Mouse (Mus musculus) limb, embryonic 14.5 days (tissue): ENCODE data around the gene Olfr13. TPM values are rescaled to one million over a fixed set of nuclear protein-coding genes. Genes with fewer than 3 reads are reported as not detected.
"Not testable (repeated sequence)": the region's sequence is repeated elsewhere in the genome, so short reads cannot be mapped to it uniquely, and the experiment has no call there.

Experiments
- ATAC-seq: fragments of 200-750 bp; cut with Nextera tagmentation; 2 replicates; pipeline ENCODE4 v1.8.0; 2017; ENCODE audit warnings: low read depth, moderate number of reproducible peaks, moderate TSS enrichment; ENCODE audit not compliant: low FRiP score
- DNase-seq: peaks from one replicate; pipeline ENCODE4 v3.0.0-alpha.2; 2015; ENCODE audit warnings: low spot score
- H3K27ac ChIP-seq: fragments of 300-500 bp; sonication (generic); replicated peaks from 2 replicates; pipeline ENCODE4 v1.5.1; 2014; ENCODE audit warnings: low read depth, mild to moderate bottlenecking, low read length, moderate library complexity, mixed read lengths
- H3K27me3 ChIP-seq: fragments of 300-500 bp; sonication (generic); 2 replicates; pipeline ENCODE4 v1.6.1; 2014; ENCODE audit warnings: low read length, mixed read lengths; ENCODE audit not compliant: control insufficient read depth, insufficient read depth
- H3K36me3 ChIP-seq: fragments of 300-500 bp; sonication (generic); 2 replicates; pipeline ENCODE4 v1.6.1; 2014; ENCODE audit warnings: mild to moderate bottlenecking, low read length, moderate library complexity, mixed read lengths; ENCODE audit not compliant: control insufficient read depth, insufficient read depth
- H3K4me1 ChIP-seq: fragments of 300-500 bp; sonication (generic); 2 replicates; pipeline ENCODE4 v1.6.1; 2014; ENCODE audit warnings: antibody characterized with exemption, low read length, mixed read lengths; ENCODE audit not compliant: control insufficient read depth, insufficient read depth
- H3K4me2 ChIP-seq: fragments of 300-500 bp; sonication (generic); replicated peaks from 2 replicates; pipeline ENCODE4 v1.6.1; 2014; ENCODE audit warnings: low read depth, mild to moderate bottlenecking, low read length, moderate library complexity; ENCODE audit not compliant: severe bottlenecking
- H3K4me3 ChIP-seq: fragments of 300-500 bp; sonication (generic); replicated peaks from 2 replicates; pipeline ENCODE4 v1.5.1; 2014; ENCODE audit warnings: low read length
- H3K9ac ChIP-seq: fragments of 300-500 bp; sonication (generic); 2 replicates; pipeline ENCODE4 v1.6.1; 2014; ENCODE audit warnings: mild to moderate bottlenecking, low read depth, low read length, moderate library complexity; ENCODE audit not compliant: severe bottlenecking
- H3K9me3 ChIP-seq: fragments of 300-500 bp; sonication (generic); 2 replicates; pipeline ENCODE4 v1.6.1; 2016; ENCODE audit warnings: low read length; ENCODE audit not compliant: control insufficient read depth
- POLR2A ChIP-seq: fragments of 200-500 bp; IDR thresholded peaks from 2 replicates; pipeline ENCODE4 v1.8.0; 2012; ENCODE audit warnings: inconsistent platforms, mild to moderate bottlenecking, moderate library complexity, borderline replicate concordance; ENCODE audit not compliant: insufficient read depth, insufficient read length; ENCODE audit errors: extremely low read depth
- WGBS: fragments of 180-500 bp; shearing (Covaris S2); extraction: QIAGEN DNeasy Blood & Tissue Kit; methylation state at CpG from one replicate; pipeline ENCODE4 v1.1.7; 2014; 5-methylcytosine and 5-hydroxymethylcytosine counted together
- polyA plus RNA-seq, 2 experiments: library from polyadenylated mRNA; depleted of rRNA in 1 of 2; stranded (reverse) in 1 of 2; unstranded in 1 of 2; fragments of >200 nt; fragmentation: Nextera tagmentation in 1 of 2; extraction: Ambion mirVana in 1 of 2; gene quantifications; 2 replicates each; pipeline versions ENCODE4 v1.2.1 to v1.2.3; 2012 to 2014

The Olfr13 gene
- polyA plus RNA-seq, 2 experiments, result not detected

GRCm38 (mm10) chr6:43205355-43205754 lies 33.4 kb downstream of the Olfr13 start:
- Histone ChIP-seq H3K9ac (no peak overlapping the region), H3K4me3 (no peak overlapping the region), H3K27ac (no peak overlapping the region), H3K36me3 (no peaks in the 10 kb centered on the region), H3K4me2 (no peak overlapping the region), H3K9me3 (no peaks in the 10 kb centered on the region), H3K4me1 (no peaks in the 10 kb centered on the region), H3K27me3 (no peaks in the 10 kb centered on the region)
- TF ChIP-seq POLR2A, result no peak
- ATAC-seq (no peak), DNase-seq (no peak)
- WGBS, result 40% methylated on average over 2 of the region's 2 CpGs

DNA sequence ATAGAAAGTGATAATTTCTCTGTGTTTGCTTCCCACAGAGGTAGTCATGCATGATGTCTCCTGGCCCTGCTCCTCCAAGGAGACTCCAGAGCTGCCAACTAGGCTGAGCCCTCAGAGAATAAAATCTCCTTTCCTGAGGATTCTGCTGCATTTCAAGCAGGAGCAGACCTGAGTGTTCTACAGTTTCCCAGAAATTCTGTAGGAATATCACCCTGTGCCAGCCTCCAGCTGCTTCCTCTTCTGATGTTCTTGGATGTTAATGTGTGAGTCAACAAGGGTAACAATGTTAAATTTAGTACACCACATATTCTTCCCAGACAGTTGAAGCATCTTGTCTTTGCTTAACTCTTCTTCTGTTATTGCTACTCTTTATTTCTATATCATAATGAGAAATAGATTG lies 40.9 kb downstream of the Olfr13 start, which contains the start of gene Olfr434:
TSS of gene Olfr434 (plus strand) at position 149 of the 400 bp plus-strand sequence.
- not testable (repeated sequence) for H3K4me2 ChIP-seq, H3K4me1 ChIP-seq, H3K27ac ChIP-seq, H3K36me3 ChIP-seq, ATAC-seq, H3K4me3 ChIP-seq, DNase-seq, H3K9ac ChIP-seq, H3K27me3 ChIP-seq, H3K9me3 ChIP-seq

Other genes starting within 250 kb of the Olfr13 start
- gene Olfr444, start 223.1 kb upstream of the Olfr13 start, polyA plus RNA-seq (2012; rRNA removed), result not detected in 2 replicates
- gene Olfr444, start 223.1 kb upstream of the Olfr13 start, polyA plus RNA-seq (2014; fragmentation: Nextera tagmentation; extraction: Ambion mirVana), result not detected in 2 replicates
- gene Olfr441, start 65.8 kb upstream of the Olfr13 start, polyA plus RNA-seq (2012; rRNA removed), result not detected in 2 replicates
- gene Olfr441, start 65.8 kb upstream of the Olfr13 start, polyA plus RNA-seq (2014; fragmentation: Nextera tagmentation; extraction: Ambion mirVana), result not detected in 2 replicates
- gene Olfr237-ps1, start 25.6 kb upstream of the Olfr13 start, polyA plus RNA-seq (2012; rRNA removed), result not detected in 2 replicates
- not detected in 2 replicates for gene Olfr237-ps1, start 25.6 kb upstream of the Olfr13 start, polyA plus RNA-seq (2014; fragmentation: Nextera tagmentation; extraction: Ambion mirVana)
- gene Olfr437, start 8.9 kb upstream of the Olfr13 start, polyA plus RNA-seq (2012; rRNA removed), result not detected in 2 replicates
- not detected in 2 replicates for gene Olfr437, start 8.9 kb upstream of the Olfr13 start, polyA plus RNA-seq (2014; fragmentation: Nextera tagmentation; extraction: Ambion mirVana)
- not detected in 2 replicates for gene Olfr435, start 25.0 kb downstream of the Olfr13 start, polyA plus RNA-seq (2012; rRNA removed)
- not detected in 2 replicates for gene Olfr435, start 25.0 kb downstream of the Olfr13 start, polyA plus RNA-seq (2014; fragmentation: Nextera tagmentation; extraction: Ambion mirVana)
- not detected in 2 replicates for gene Olfr434, start 40.9 kb downstream of the Olfr13 start, polyA plus RNA-seq (2012; rRNA removed)
- not detected in 2 replicates for gene Olfr434, start 40.9 kb downstream of the Olfr13 start, polyA plus RNA-seq (2014; fragmentation: Nextera tagmentation; extraction: Ambion mirVana)
- not detected in 2 replicates for gene Olfr47, start 59.4 kb downstream of the Olfr13 start, polyA plus RNA-seq (2012; rRNA removed)
- not detected in 2 replicates for gene Olfr47, start 59.4 kb downstream of the Olfr13 start, polyA plus RNA-seq (2014; fragmentation: Nextera tagmentation; extraction: Ambion mirVana)
- gene Arhgef5, start 93.4 kb downstream of the Olfr13 start, polyA plus RNA-seq (2012; rRNA removed), result 21.6 and 23.0 TPM in 2 replicates
- gene Arhgef5, start 93.4 kb downstream of the Olfr13 start, polyA plus RNA-seq (2014; fragmentation: Nextera tagmentation; extraction: Ambion mirVana), result 11.6 and 12.7 TPM in 2 replicates
- 0.15 and 0.20 TPM in 2 replicates for gene Nobox, start 137.4 kb downstream of the Olfr13 start, polyA plus RNA-seq (2012; rRNA removed)
- gene Nobox, start 137.4 kb downstream of the Olfr13 start, polyA plus RNA-seq (2014; fragmentation: Nextera tagmentation; extraction: Ambion mirVana), result 0.22 TPM in 1 of 2 replicates, not detected in the other